ENCODE assay signal across 29 mouse cellular contexts in genomic region chr3:144253018-144253417, GRCm38 (mm10). TPM values are rescaled to one million over a fixed set of nuclear protein-coding genes. Genes with fewer than 3 reads are reported as not detected.
DNase-seq lines count a peak whose midpoint lies in the region; ATAC-seq lines count a peak whose summit lies in the region.
"Had no signal": no experiment of that assay in that cellular context is flagged by ENCODE, and none has a peak within 500 bp of the region (broad histone marks: within the 10 kb centered on the region; RNA-seq: fewer than 3 reads in every experiment).

No protein-coding gene starts in this region.

- no peak overlapping the region for H3K4me3 ChIP-seq in heart, embryonic 16.5 days (ENCODE audit: low read length)
- no peak overlapping the region for H3K4me3 ChIP-seq in midbrain, embryonic 10.5 days
- no peak overlapping the region for H3K4me3 ChIP-seq in midbrain, embryonic 16.5 days (ENCODE audit: low read depth, low read length)
- H3K4me3 ChIP-seq: embryonic facial prominence, embryonic 15.5 days; hindbrain, embryonic 13.5 days; left cerebral cortex, adult 2 months; limb, embryonic 15.5 days had no signal

- H3K9ac ChIP-seq in heart, embryonic 16.5 days (ENCODE audit: low read length): no peak overlapping the region
- H3K9ac ChIP-seq in midbrain, embryonic 16.5 days (ENCODE audit: low read depth, low read length): no peak overlapping the region
- H3K9ac ChIP-seq: embryonic facial prominence, embryonic 15.5 days; hindbrain, embryonic 13.5 days; limb, embryonic 15.5 days; liver, embryonic 14.5 days; lung, embryonic 14.5 days had no signal

- H3K27ac ChIP-seq in heart, embryonic 16.5 days (ENCODE audit: low read length): no peak overlapping the region
- no peak overlapping the region for H3K27ac ChIP-seq in midbrain, embryonic 10.5 days (replicated peaks)
- no peak overlapping the region for H3K27ac ChIP-seq in midbrain, embryonic 16.5 days (ENCODE audit: low read length)
- H3K27ac ChIP-seq: embryonic facial prominence, embryonic 15.5 days; hindbrain, embryonic 13.5 days; kidney, postnatal 0 days; left cerebral cortex, adult 2 months; limb, embryonic 15.5 days; liver, embryonic 14.5 days had no signal

- no peak for DNase-seq in heart, postnatal 4 days
- peak; percentile 25 to 38 for DNase-seq in thymus, postnatal 10 days (ENCODE audit: low spot score in 2 of 2)
- DNase-seq in midbrain, embryonic 10.5 days (ENCODE audit: low spot score): no peak
- no peak for DNase-seq in right cerebral cortex, postnatal 25 days
- no peak for DNase-seq in right cerebral cortex, adult 2 months (ENCODE audit: low spot score in 2 of 2)
- DNase-seq: adrenal gland, adult 8-10 months; cerebellum, adult 18-20 months; gastrocnemius, postnatal 10 days; heart, postnatal 14 days; kidney, adult 2 months; layer of hippocampus, adult 9-11 months; left cerebral cortex, postnatal 4 days; lung, embryonic 14.5 days; lung, postnatal 36 days; right cerebral cortex, postnatal 4 days had no signal

- H3K9me3 ChIP-seq in heart, embryonic 16.5 days (replicated peaks; ENCODE audit: control insufficient read depth, low read length): no peaks in the 10 kb centered on the region
- H3K9me3 ChIP-seq in midbrain, embryonic 10.5 days (replicated peaks): no peaks in the 10 kb centered on the region
- no peaks in the 10 kb centered on the region for H3K9me3 ChIP-seq in midbrain, embryonic 16.5 days (replicated peaks; ENCODE audit: control insufficient read depth, low read length, poor library complexity, severe bottlenecking)
- H3K9me3 ChIP-seq: embryonic facial prominence, embryonic 15.5 days; hindbrain, embryonic 13.5 days; limb, embryonic 15.5 days had no signal

- H3K27me3 ChIP-seq in heart, embryonic 16.5 days (ENCODE audit: control insufficient read depth, insufficient read depth, low read length): no peaks in the 10 kb centered on the region
- no peaks in the 10 kb centered on the region for H3K27me3 ChIP-seq in midbrain, embryonic 10.5 days (ENCODE audit: low read depth, poor library complexity, severe bottlenecking)
- no peaks in the 10 kb centered on the region for H3K27me3 ChIP-seq in midbrain, embryonic 16.5 days (ENCODE audit: control insufficient read depth, insufficient read depth, low read depth, low read length)
- H3K27me3 ChIP-seq: CH12.LX; embryonic facial prominence, embryonic 15.5 days; hindbrain, embryonic 13.5 days; limb, embryonic 15.5 days; Patski had no signal

- H3K4me2 ChIP-seq in heart, embryonic 16.5 days (ENCODE audit: low read depth, low read length): no peak overlapping the region
- no peak overlapping the region for H3K4me2 ChIP-seq in midbrain, embryonic 16.5 days (ENCODE audit: low read length)
- H3K4me2 ChIP-seq: embryonic facial prominence, embryonic 15.5 days; heart, embryonic 11.5 days; hindbrain, embryonic 13.5 days; limb, embryonic 15.5 days; lung, embryonic 14.5 days had no signal

- H3K4me1 ChIP-seq in heart, embryonic 16.5 days (ENCODE audit: control insufficient read depth, insufficient read depth, low read length): no peaks in the 10 kb centered on the region
- peaks cover 10% of the 10 kb centered on the region for H3K4me1 ChIP-seq in midbrain, embryonic 10.5 days
- no peaks in the 10 kb centered on the region for H3K4me1 ChIP-seq in midbrain, embryonic 16.5 days (ENCODE audit: control insufficient read depth, insufficient read depth, low read length)
- H3K4me1 ChIP-seq: embryonic facial prominence, embryonic 15.5 days; limb, embryonic 15.5 days had no signal

- 53% methylated on average over 6 of the region's 6 CpGs for WGBS in heart, embryonic 16.5 days
- 80% methylated on average over 6 of the region's 6 CpGs for WGBS in midbrain, embryonic 10.5 days
- 71% methylated on average over 6 of the region's 6 CpGs for WGBS in midbrain, embryonic 16.5 days

- peak; percentile 67 for ATAC-seq in heart, embryonic 16.5 days (replicated peaks; ENCODE audit: extremely low read depth, insufficient read depth, low FRiP score)
- ATAC-seq in megakaryocyte, adult 5-6 weeks (ENCODE audit: poor library complexity, severe bottlenecking): peak; percentile 34; the same call in 1 of the 2 replicates
- no peak for ATAC-seq in midbrain, embryonic 16.5 days
- ATAC-seq: forebrain, embryonic 16.5 days; Patski had no signal

- H3K36me3 ChIP-seq in heart, embryonic 16.5 days (ENCODE audit: control insufficient read depth, insufficient read depth): no peaks in the 10 kb centered on the region
- H3K36me3 ChIP-seq in midbrain, embryonic 10.5 days: no peaks in the 10 kb centered on the region
- H3K36me3 ChIP-seq in midbrain, embryonic 16.5 days (ENCODE audit: control insufficient read depth, insufficient read depth, low read length): no peaks in the 10 kb centered on the region
- H3K36me3 ChIP-seq: embryonic facial prominence, embryonic 15.5 days; G1E; hindbrain, embryonic 13.5 days; limb, embryonic 15.5 days had no signal

RNA-seq across cellular contexts. Expression of gene Lmo4, which starts 48.0 kb away (rescaled TPM):
- 45.3 and 46.8 TPM in 2 replicates for polyA plus RNA-seq in heart, embryonic 16.5 days (2015; fragmentation: Nextera tagmentation; extraction: Ambion mirVana)
- total RNA-seq in heart, postnatal 4 days (2021): 10 to 100 TPM; 46.8 to 51.0 TPM
- 324 and 340 TPM in 2 replicates for total RNA-seq in megakaryocyte, adult 5-6 weeks (2015)
- 83.8 and 92.4 TPM in 2 replicates for total RNA-seq in megakaryocyte, adult 5-6 weeks (2017)
- 26.8 and 27.4 TPM in 2 replicates for polyA plus RNA-seq in midbrain, embryonic 10.5 days (2016; fragmentation: Nextera tagmentation; extraction: Ambion mirVana)
- 72.0 and 86.3 TPM in 2 replicates for polyA plus RNA-seq in midbrain, embryonic 16.5 days (2015; fragmentation: Nextera tagmentation; extraction: Ambion mirVana)

Comparison
In these comparisons a context has a peak if more than half of its experiments do, and no peak if none do; other contexts are left out.
1. DNase-seq: peak in thymus, postnatal 10 days (2 of 2); none in heart, postnatal 4 days (single experiment), midbrain, embryonic 10.5 days (single experiment), right cerebral cortex, postnatal 25 days (single experiment) and right cerebral cortex, adult 2 months (0 of 2).